In genomic region chr3:105359636-105360035, GRCm38 (mm10) we compare ENCODE assay signal across 23 mouse cellular contexts.
DNase-seq lines count a peak whose midpoint lies in the region; ATAC-seq lines count a peak whose summit lies in the region.
"Had no signal": no experiment of that assay in that cellular context is flagged by ENCODE, and none has a peak within 500 bp of the region (broad histone marks: within the 10 kb centered on the region; RNA-seq: fewer than 3 reads in every experiment).

No protein-coding gene starts in this region.

- H3K27ac ChIP-seq in intestine, embryonic 14.5 days (ENCODE audit: low read depth), result no peak overlapping the region
- no peak overlapping the region for H3K27ac ChIP-seq in intestine, embryonic 15.5 days
- H3K27ac ChIP-seq in hindbrain, embryonic 11.5 days (ENCODE audit: low read depth, low read length), result no peak overlapping the region
- H3K27ac ChIP-seq: embryonic facial prominence, embryonic 12.5 days; left cerebral cortex, adult 2 months; stomach, embryonic 15.5 days had no signal

- no peak overlapping the region for H3K9ac ChIP-seq in intestine, embryonic 14.5 days (ENCODE audit: low read length)
- no peak overlapping the region for H3K9ac ChIP-seq in intestine, embryonic 15.5 days
- no peak overlapping the region for H3K9ac ChIP-seq in hindbrain, embryonic 11.5 days (ENCODE audit: low read depth, low read length)
- H3K9ac ChIP-seq: embryonic facial prominence, embryonic 12.5 days; stomach, embryonic 15.5 days had no signal

- no peak for ATAC-seq in intestine, embryonic 14.5 days (replicated peaks; ENCODE audit: low FRiP score, low TSS enrichment, low read depth)
- no peak for ATAC-seq in intestine, embryonic 15.5 days
- peak; percentile 71 for ATAC-seq in hindbrain, embryonic 11.5 days (ENCODE audit: low FRiP score)
- ATAC-seq: CD4-positive, CD25-positive, alpha-beta regulatory T cell, adult 4 months; Patski had no signal

- WGBS in intestine, embryonic 14.5 days, result 51% methylated on average over 3 of the region's 3 CpGs
- 56% methylated on average over 3 of the region's 3 CpGs for WGBS in intestine, embryonic 15.5 days
- 40% methylated on average over 3 of the region's 3 CpGs for WGBS in hindbrain, embryonic 11.5 days

- no peak overlapping the region for H3K4me2 ChIP-seq in intestine, embryonic 14.5 days (ENCODE audit: low read length)
- H3K4me2 ChIP-seq in intestine, embryonic 15.5 days (replicated peaks), result no peak overlapping the region
- H3K4me2 ChIP-seq in hindbrain, embryonic 11.5 days (replicated peaks; ENCODE audit: low read depth, low read length), result no peak overlapping the region
- H3K4me2 ChIP-seq: embryonic facial prominence, embryonic 12.5 days; liver, embryonic 11.5 days; stomach, embryonic 15.5 days had no signal

- no peaks in the 10 kb centered on the region for H3K4me1 ChIP-seq in intestine, embryonic 14.5 days (replicated peaks; ENCODE audit: control insufficient read depth, insufficient read depth, low read length)
- no peaks in the 10 kb centered on the region for H3K4me1 ChIP-seq in intestine, embryonic 15.5 days (replicated peaks)
- no peaks in the 10 kb centered on the region for H3K4me1 ChIP-seq in hindbrain, embryonic 11.5 days (replicated peaks; ENCODE audit: control insufficient read depth, insufficient read depth, low read length)
- H3K4me1 ChIP-seq: embryonic facial prominence, embryonic 12.5 days; megakaryocyte, embryonic 14.5 days; stomach, embryonic 15.5 days had no signal

- DNase-seq in embryo, embryonic 10.5 days (ENCODE audit: low spot score), result peak; percentile 34
- no peak for DNase-seq in embryo, embryonic 10 days (ENCODE audit: low spot score)
- DNase-seq in intestine, embryonic 14.5 days (ENCODE audit: low spot score), result peak; percentile 31
- peak; percentile 35 for DNase-seq in hindbrain, embryonic 11.5 days (ENCODE audit: low spot score)
- DNase-seq in mesoderm, embryonic 11.5 days (ENCODE audit: low read depth, low spot score), result peak; percentile 23
- no peak for DNase-seq in frontal cortex, postnatal 36 days (ENCODE audit: low spot score in 2 of 2)
- DNase-seq in heart, adult 9 months (ENCODE audit: low spot score in 2 of 2), result no peak
- DNase-seq: adrenal gland, adult 8-10 months; heart, adult 18-20 months; kidney, adult 9 months; kidney, postnatal 25 days; lung, adult 2 months; retina, postnatal 1 day; thymus, adult 18-20 months had no signal

- no peaks in the 10 kb centered on the region for H3K36me3 ChIP-seq in intestine, embryonic 14.5 days (ENCODE audit: control insufficient read depth, insufficient read depth, low read length)
- H3K36me3 ChIP-seq in intestine, embryonic 15.5 days, result no peaks in the 10 kb centered on the region
- no peaks in the 10 kb centered on the region for H3K36me3 ChIP-seq in hindbrain, embryonic 11.5 days (ENCODE audit: control insufficient read depth, insufficient read depth, low read length)
- H3K36me3 ChIP-seq: embryonic facial prominence, embryonic 12.5 days; stomach, embryonic 15.5 days had no signal

- H3K27me3 ChIP-seq in intestine, embryonic 14.5 days (replicated peaks; ENCODE audit: control insufficient read depth, insufficient read depth, low read length), result no peaks in the 10 kb centered on the region
- H3K27me3 ChIP-seq in intestine, embryonic 15.5 days (replicated peaks), result no peaks in the 10 kb centered on the region
- H3K27me3 ChIP-seq in hindbrain, embryonic 11.5 days (ENCODE audit: control insufficient read depth, insufficient read depth, low read length), result no peaks in the 10 kb centered on the region
- H3K27me3 ChIP-seq: embryonic facial prominence, embryonic 12.5 days; megakaryocyte, embryonic 14.5 days; stomach, embryonic 15.5 days had no signal

- H3K9me3 ChIP-seq in intestine, embryonic 14.5 days (ENCODE audit: control insufficient read depth, low read length), result no peaks in the 10 kb centered on the region
- no peaks in the 10 kb centered on the region for H3K9me3 ChIP-seq in intestine, embryonic 15.5 days
- no peaks in the 10 kb centered on the region for H3K9me3 ChIP-seq in hindbrain, embryonic 11.5 days (ENCODE audit: control insufficient read depth, low read length)
- H3K9me3 ChIP-seq: embryonic facial prominence, embryonic 12.5 days; megakaryocyte, embryonic 14.5 days; stomach, embryonic 15.5 days had no signal

- H3K4me3 ChIP-seq in intestine, embryonic 14.5 days (ENCODE audit: low read depth, low read length), result no peak overlapping the region
- no peak overlapping the region for H3K4me3 ChIP-seq in intestine, embryonic 15.5 days (replicated peaks)
- H3K4me3 ChIP-seq in hindbrain, embryonic 11.5 days (ENCODE audit: low read depth, low read length), result no peak overlapping the region
- H3K4me3 ChIP-seq: embryonic facial prominence, embryonic 12.5 days; erythroblast, embryonic 14.5 days; left cerebral cortex, adult 2 months; megakaryocyte, embryonic 14.5 days; stomach, embryonic 15.5 days had no signal

Comparison
In these comparisons a context has a peak if more than half of its experiments do, and no peak if none do; other contexts are left out.
1. DNase-seq: peak in embryo, embryonic 10.5 days (single experiment), intestine, embryonic 14.5 days (single experiment), hindbrain, embryonic 11.5 days (single experiment) and mesoderm, embryonic 11.5 days (single experiment); none in embryo, embryonic 10 days (single experiment), frontal cortex, postnatal 36 days (0 of 2) and heart, adult 9 months (0 of 2).